In genomic region chr8:12323238-12323637, GRCm38 (mm10) we compare ENCODE assay signal across 23 mouse cellular contexts. TPM values are rescaled to one million over a fixed set of nuclear protein-coding genes. Genes with fewer than 3 reads are reported as not detected.
DNase-seq lines count a peak whose midpoint lies in the region; ATAC-seq lines count a peak whose summit lies in the region.
"Had no signal": no experiment of that assay in that cellular context is flagged by ENCODE, and none has a peak within 500 bp of the region (broad histone marks: within the 10 kb centered on the region; RNA-seq: fewer than 3 reads in every experiment).

No protein-coding gene starts in this region.

- 88% methylated on average over 3 of the region's 3 CpGs for WGBS in heart, embryonic 10.5 days
- 34% methylated on average over 3 of the region's 3 CpGs for WGBS in midbrain, embryonic 13.5 days
- 75% methylated on average over 3 of the region's 3 CpGs for WGBS in midbrain, embryonic 11.5 days
- 40% methylated on average over 3 of the region's 3 CpGs for WGBS in hindbrain, embryonic 13.5 days

- H3K9me3 ChIP-seq in heart, embryonic 10.5 days, result no peaks in the 10 kb centered on the region
- no peaks in the 10 kb centered on the region for H3K9me3 ChIP-seq in midbrain, embryonic 13.5 days
- no peaks in the 10 kb centered on the region for H3K9me3 ChIP-seq in midbrain, embryonic 11.5 days (ENCODE audit: control insufficient read depth, low read length)
- no peaks in the 10 kb centered on the region for H3K9me3 ChIP-seq in hindbrain, embryonic 13.5 days
- H3K9me3 ChIP-seq: embryonic facial prominence, embryonic 10.5 days had no signal

- peaks cover 82% of the 10 kb centered on the region for H3K27me3 ChIP-seq in heart, embryonic 10.5 days (ENCODE audit: insufficient read depth, poor library complexity, severe bottlenecking)
- peaks cover 91% of the 10 kb centered on the region for H3K27me3 ChIP-seq in midbrain, embryonic 13.5 days
- H3K27me3 ChIP-seq in midbrain, embryonic 11.5 days (ENCODE audit: control insufficient read depth, insufficient read depth, low read length), result peaks cover 88% of the 10 kb centered on the region
- H3K27me3 ChIP-seq in hindbrain, embryonic 13.5 days, result peaks cover 80% of the 10 kb centered on the region

- H3K36me3 ChIP-seq in heart, embryonic 10.5 days, result no peaks in the 10 kb centered on the region
- H3K36me3 ChIP-seq in midbrain, embryonic 13.5 days, result no peaks in the 10 kb centered on the region
- no peaks in the 10 kb centered on the region for H3K36me3 ChIP-seq in midbrain, embryonic 11.5 days (ENCODE audit: control insufficient read depth, insufficient read depth, low read length)
- no peaks in the 10 kb centered on the region for H3K36me3 ChIP-seq in hindbrain, embryonic 13.5 days
- H3K36me3 ChIP-seq: embryonic facial prominence, embryonic 10.5 days had no signal

- H3K4me1 ChIP-seq in heart, embryonic 10.5 days, result peaks cover 36% of the 10 kb centered on the region
- H3K4me1 ChIP-seq in midbrain, embryonic 13.5 days (replicated peaks), result peaks cover 70% of the 10 kb centered on the region
- peaks cover 29% of the 10 kb centered on the region for H3K4me1 ChIP-seq in midbrain, embryonic 11.5 days (ENCODE audit: control insufficient read depth, insufficient read depth, low read length)
- peaks cover 75% of the 10 kb centered on the region for H3K4me1 ChIP-seq in hindbrain, embryonic 13.5 days (replicated peaks)

- no peak overlapping the region for H3K9ac ChIP-seq in midbrain, embryonic 13.5 days (replicated peaks)
- H3K9ac ChIP-seq in midbrain, embryonic 11.5 days (ENCODE audit: low read length), result no peak overlapping the region
- H3K9ac ChIP-seq in hindbrain, embryonic 13.5 days, result no peak overlapping the region

- H3K27ac ChIP-seq in heart, embryonic 10.5 days, result peak overlapping the region; percentile 42; the same call in 1 of the 2 replicates
- H3K27ac ChIP-seq in midbrain, embryonic 13.5 days, result 0 out of 2 replicates have a peak overlapping the region, but pooled peaks have one; percentile 14
- H3K27ac ChIP-seq in midbrain, embryonic 11.5 days (ENCODE audit: low read depth, low read length), result no peak overlapping the region
- 0 out of 2 replicates have a peak overlapping the region, but pooled peaks have one; percentile 19 for H3K27ac ChIP-seq in hindbrain, embryonic 13.5 days
- H3K27ac ChIP-seq: embryonic facial prominence, embryonic 10.5 days; gastrocnemius, adult 2 months had no signal

- no peak for DNase-seq in heart, embryonic 10.5 days (ENCODE audit: low spot score)
- DNase-seq in heart, adult 18-20 months, result no peak
- DNase-seq in midbrain, embryonic 11.5 days (ENCODE audit: low spot score, missing footprints), result no peak
- DNase-seq in layer of hippocampus, adult 9-10 months (ENCODE audit: low spot score), result no peak
- DNase-seq in frontal cortex, postnatal 14 days (ENCODE audit: low spot score in 2 of 2), result no peak
- DNase-seq: adrenal gland, adult 2 months; adrenal gland, postnatal 25 days; cerebellum, adult 2 months; cerebellum, postnatal 10 days; gastrocnemius, adult 2 months; gastrocnemius, postnatal 25 days; heart, postnatal 10 days; heart, postnatal 4 days; kidney, adult 8-10 months had no signal

- no peak for ATAC-seq in midbrain, embryonic 13.5 days
- ATAC-seq in midbrain, embryonic 11.5 days (ENCODE audit: low FRiP score), result no peak
- peak; percentile 4; the same call in 1 of the 2 replicates for ATAC-seq in hindbrain, embryonic 13.5 days (ENCODE audit: low FRiP score)
- ATAC-seq: inflammation-experienced regulatory T-cells, adult 6 months; intestine, postnatal 0 days had no signal

- H3K4me2 ChIP-seq in midbrain, embryonic 13.5 days (replicated peaks), result no peak overlapping the region
- H3K4me2 ChIP-seq in midbrain, embryonic 11.5 days, result no peak overlapping the region
- no peak overlapping the region for H3K4me2 ChIP-seq in hindbrain, embryonic 13.5 days

- H3K4me3 ChIP-seq in heart, embryonic 10.5 days, result no peak overlapping the region
- no peak overlapping the region for H3K4me3 ChIP-seq in midbrain, embryonic 13.5 days (replicated peaks)
- H3K4me3 ChIP-seq in midbrain, embryonic 11.5 days (ENCODE audit: low read depth, low read length), result no peak overlapping the region
- no peak overlapping the region for H3K4me3 ChIP-seq in hindbrain, embryonic 13.5 days
- H3K4me3 ChIP-seq: embryonic facial prominence, embryonic 10.5 days; gastrocnemius, adult 2 months had no signal

RNA-seq across cellular contexts. Expression of gene A230072I06Rik, which starts 44.6 kb away (rescaled TPM):
- not detected in 2 replicates for polyA plus RNA-seq in heart, embryonic 10.5 days (2016; fragmentation: Nextera tagmentation; extraction: Ambion mirVana)
- total RNA-seq in heart, adult 18-20 months (2021), result not detected
- polyA plus RNA-seq in midbrain, embryonic 13.5 days (2015; fragmentation: Nextera tagmentation; extraction: Ambion mirVana), result 0.13 TPM in 1 of 2 replicates, not detected in the other
- not detected in 2 replicates for polyA plus RNA-seq in midbrain, embryonic 11.5 days (2014; fragmentation: Nextera tagmentation; extraction: Ambion mirVana)
- polyA plus RNA-seq in hindbrain, embryonic 13.5 days (2015; fragmentation: Nextera tagmentation; extraction: Ambion mirVana), result 0.09 TPM in 1 of 2 replicates, not detected in the other
- total RNA-seq: adrenal gland, adult 2 months; adrenal gland, postnatal 25 days; ES-E14; gastrocnemius, adult 2 months; gastrocnemius, postnatal 25 days; granulocyte monocyte progenitor cell, adult 5-6 weeks; heart, postnatal 10 days; heart, postnatal 4 days had no signal
- polyA plus RNA-seq: adrenal gland, adult 2 months; cerebellum, adult 2 months; embryonic facial prominence, embryonic 10.5 days; embryonic facial prominence, embryonic 14.5 days; heart, embryonic 14.5 days; inflammation-experienced regulatory T-cells, adult 6 months; intestine, postnatal 0 days had no signal
